In genomic region chr13:45693534-45693933, GRCm38 (mm10) we compare ENCODE assay signal across 9 mouse cellular contexts.
A peak's percentile ranks its signal among the peaks of the same experiment; 100 is the strongest.
DNase-seq lines count a peak whose midpoint lies in the region; ATAC-seq lines count a peak whose summit lies in the region.
"Had no signal": no experiment of that assay in that cellular context is flagged by ENCODE, and none has a peak within 500 bp of the region (broad histone marks: within the 10 kb centered on the region; RNA-seq: fewer than 3 reads in every experiment).

No protein-coding gene starts in this region.

- no peaks in the 10 kb centered on the region for H3K27me3 ChIP-seq in heart, embryonic 13.5 days (replicated peaks)
- H3K27me3 ChIP-seq in liver, embryonic 12.5 days (replicated peaks): no peaks in the 10 kb centered on the region
- no peaks in the 10 kb centered on the region for H3K27me3 ChIP-seq in forebrain, embryonic 15.5 days
- H3K27me3 ChIP-seq in neural tube, embryonic 15.5 days (replicated peaks): no peaks in the 10 kb centered on the region
- H3K27me3 ChIP-seq: midbrain, embryonic 12.5 days; stomach, embryonic 15.5 days had no signal

- DNase-seq in 416B (ENCODE audit: low read depth): peak; percentile 88
- DNase-seq in CD4-positive, CD25-positive, alpha-beta regulatory T cell, adult 2 months (ENCODE audit: low read depth, low spot score): peak; percentile 59
- no peak for DNase-seq in gastrocnemius, postnatal 10 days

- H3K27ac ChIP-seq in heart, embryonic 13.5 days (replicated peaks): peak overlapping the region; percentile 57
- H3K27ac ChIP-seq in liver, embryonic 12.5 days: no peak overlapping the region
- no peak overlapping the region for H3K27ac ChIP-seq in forebrain, embryonic 15.5 days (replicated peaks)
- H3K27ac ChIP-seq in neural tube, embryonic 15.5 days (replicated peaks): no peak overlapping the region
- H3K27ac ChIP-seq: midbrain, embryonic 12.5 days; stomach, embryonic 15.5 days had no signal

- H3K4me3 ChIP-seq in heart, embryonic 13.5 days: no peak overlapping the region
- no peak overlapping the region for H3K4me3 ChIP-seq in liver, embryonic 12.5 days
- no peak overlapping the region for H3K4me3 ChIP-seq in forebrain, embryonic 15.5 days
- no peak overlapping the region for H3K4me3 ChIP-seq in neural tube, embryonic 15.5 days (replicated peaks)
- H3K4me3 ChIP-seq: midbrain, embryonic 12.5 days; stomach, embryonic 15.5 days had no signal

- peaks cover 3% of the 10 kb centered on the region; the same call in 1 of the 2 replicates for H3K9me3 ChIP-seq in heart, embryonic 13.5 days
- H3K9me3 ChIP-seq in liver, embryonic 12.5 days (replicated peaks): peaks cover 4% of the 10 kb centered on the region; the same call in 1 of the 2 replicates
- H3K9me3 ChIP-seq in forebrain, embryonic 15.5 days: 0 out of 2 replicates have a peak, but pooled peaks cover 4% of the 10 kb centered on the region
- H3K9me3 ChIP-seq in neural tube, embryonic 15.5 days (replicated peaks): no peaks in the 10 kb centered on the region
- H3K9me3 ChIP-seq: midbrain, embryonic 12.5 days; stomach, embryonic 15.5 days had no signal

- no peak overlapping the region for H3K9ac ChIP-seq in heart, embryonic 13.5 days
- H3K9ac ChIP-seq in liver, embryonic 12.5 days: no peak overlapping the region
- H3K9ac ChIP-seq in forebrain, embryonic 15.5 days (replicated peaks): no peak overlapping the region
- no peak overlapping the region for H3K9ac ChIP-seq in neural tube, embryonic 15.5 days (replicated peaks)
- H3K9ac ChIP-seq: midbrain, embryonic 12.5 days; stomach, embryonic 15.5 days had no signal

- WGBS in heart, embryonic 13.5 days: 37% methylated on average over 11 of the region's 11 CpGs
- WGBS in liver, embryonic 12.5 days (ENCODE audit: insufficient replicate concordance): 27% methylated on average over 11 of the region's 11 CpGs
- WGBS in forebrain, embryonic 15.5 days: 74% methylated on average over 11 of the region's 11 CpGs
- 63% methylated on average over 11 of the region's 11 CpGs for WGBS in neural tube, embryonic 15.5 days

- peaks cover 52% of the 10 kb centered on the region for H3K4me1 ChIP-seq in heart, embryonic 13.5 days
- peaks cover 19% of the 10 kb centered on the region for H3K4me1 ChIP-seq in liver, embryonic 12.5 days
- H3K4me1 ChIP-seq in forebrain, embryonic 15.5 days: peaks cover 12% of the 10 kb centered on the region
- peaks cover 8% of the 10 kb centered on the region for H3K4me1 ChIP-seq in neural tube, embryonic 15.5 days
- H3K4me1 ChIP-seq: midbrain, embryonic 12.5 days had no signal

- H3K36me3 ChIP-seq in heart, embryonic 13.5 days: peaks cover 3% of the 10 kb centered on the region; the same call in 1 of the 2 replicates
- 0 out of 2 replicates have a peak, but pooled peaks cover 6% of the 10 kb centered on the region for H3K36me3 ChIP-seq in liver, embryonic 12.5 days
- H3K36me3 ChIP-seq in forebrain, embryonic 15.5 days: peaks cover 5% of the 10 kb centered on the region; the same call in 1 of the 2 replicates
- H3K36me3 ChIP-seq in neural tube, embryonic 15.5 days: 0 out of 2 replicates have a peak, but pooled peaks cover 2% of the 10 kb centered on the region
- H3K36me3 ChIP-seq: midbrain, embryonic 12.5 days; stomach, embryonic 15.5 days had no signal

- ATAC-seq in heart, embryonic 13.5 days (ENCODE audit: extremely low read depth, insufficient number of reproducible peaks, low FRiP score, low TSS enrichment): no peak
- ATAC-seq in liver, embryonic 12.5 days: no peak
- ATAC-seq in forebrain, embryonic 15.5 days (replicated peaks): no peak
- no peak for ATAC-seq in neural tube, embryonic 15.5 days (ENCODE audit: low FRiP score)

- no peak overlapping the region for H3K4me2 ChIP-seq in heart, embryonic 13.5 days
- H3K4me2 ChIP-seq in liver, embryonic 12.5 days: peak overlapping the region; percentile 15; the same call in 1 of the 2 replicates
- H3K4me2 ChIP-seq in forebrain, embryonic 15.5 days (replicated peaks): no peak overlapping the region
- H3K4me2 ChIP-seq in neural tube, embryonic 15.5 days: no peak overlapping the region
- H3K4me2 ChIP-seq: midbrain, embryonic 12.5 days; stomach, embryonic 15.5 days had no signal
